Mouse (Mus musculus): ENCODE data around the gene Arsa. TPM values are rescaled to one million over a fixed set of nuclear protein-coding genes. Genes with fewer than 3 reads are reported as not detected.

Arsa gene
- polyA plus RNA-seq, 1 experiment from 2014 or later: 35.4 TPM

GRCm38 (mm10) chr15:89426716-89427115, 50.5 kb downstream of the Arsa start:
- Histone ChIP-seq H3K27ac (replicated peaks) (no peak overlapping the region), H3K9me3 (no peaks in the 10 kb centered on the region), H3K36me3 (peaks cover 22% of the 10 kb centered on the region), H3K9ac (no peak overlapping the region), H3K4me2 (no peak overlapping the region), H3K27me3 (no peaks in the 10 kb centered on the region), H3K4me1 (replicated peaks) (peaks cover 25% of the 10 kb centered on the region), H3K4me3 (no peak overlapping the region)
- ATAC-seq (ENCODE audit: low FRiP score, low read depth): no peak
- 90% methylated on average over 10 of the region's 10 CpGs for WGBS

GRCm38 (mm10) chr15:89425711-89426121, 51.5 kb downstream of the Arsa start, which contains the start of gene Cpt1b:
Gene Cpt1b, minus strand, starts transcription at chr15:89425863.
- ATAC-seq (ENCODE audit: low FRiP score, low read depth): no peak
- no peak within 1 kb of the TSS for H3K9ac ChIP-seq
- peaks cover 22% of the 10 kb centered on the region for H3K36me3 ChIP-seq
- no peak within 1 kb of the TSS for H3K4me2 ChIP-seq
- H3K27ac ChIP-seq (replicated peaks): no peak within 1 kb of the TSS
- H3K4me1 ChIP-seq (replicated peaks): peaks cover 15% of the 10 kb centered on the region
- H3K9me3 ChIP-seq: no peaks in the 10 kb centered on the region
- no peaks in the 10 kb centered on the region for H3K27me3 ChIP-seq
- H3K4me3 ChIP-seq: no peak within 1 kb of the TSS
- 44% methylated on average over 6 of the region's 6 CpGs for WGBS

GRCm38 (mm10) chr15:89424621-89425020, 52.6 kb downstream of the Arsa start:
- Histone ChIP-seq H3K9me3 (no peaks in the 10 kb centered on the region), H3K36me3 (peaks cover 32% of the 10 kb centered on the region), H3K9ac (no peak overlapping the region), H3K4me1 (replicated peaks) (peaks cover 10% of the 10 kb centered on the region), H3K4me2 (no peak overlapping the region), H3K27me3 (no peaks in the 10 kb centered on the region), H3K4me3 (no peak overlapping the region), H3K27ac (replicated peaks) (no peak overlapping the region)
- WGBS: 85% methylated on average over 8 of the region's 8 CpGs
- ATAC-seq (ENCODE audit: low FRiP score, low read depth): no peak

Other genes with a start within 250 kb of the Arsa start
- gene Sbf1, start 162.1 kb downstream of the Arsa start, polyA plus RNA-seq (2015; fragmentation: Nextera tagmentation; extraction: Ambion mirVana): 96.8 and 102 TPM in 2 replicates
- not detected in 2 replicates for gene Adm2, start 154.7 kb downstream of the Arsa start, polyA plus RNA-seq (2015; fragmentation: Nextera tagmentation; extraction: Ambion mirVana)
- gene Miox, start 143.0 kb downstream of the Arsa start, polyA plus RNA-seq (2015; fragmentation: Nextera tagmentation; extraction: Ambion mirVana): not detected in 2 replicates
- gene Lmf2, start 121.8 kb downstream of the Arsa start, polyA plus RNA-seq (2015; fragmentation: Nextera tagmentation; extraction: Ambion mirVana): 33.2 and 38.6 TPM in 2 replicates
- 113 and 120 TPM in 2 replicates for gene Ncaph2, start 121.7 kb downstream of the Arsa start, polyA plus RNA-seq (2015; fragmentation: Nextera tagmentation; extraction: Ambion mirVana)
- 17.1 and 17.8 TPM in 2 replicates for gene Sco2, start 103.6 kb downstream of the Arsa start, polyA plus RNA-seq (2015; fragmentation: Nextera tagmentation; extraction: Ambion mirVana)
- gene Tymp, start 100.4 kb downstream of the Arsa start, polyA plus RNA-seq (2015; fragmentation: Nextera tagmentation; extraction: Ambion mirVana): 1.8 and 2.6 TPM in 2 replicates
- 2.7 and 4.5 TPM in 2 replicates for gene Odf3b, start 98.1 kb downstream of the Arsa start, polyA plus RNA-seq (2015; fragmentation: Nextera tagmentation; extraction: Ambion mirVana)
- gene Klhdc7b, start 92.5 kb downstream of the Arsa start, polyA plus RNA-seq (2015; fragmentation: Nextera tagmentation; extraction: Ambion mirVana): 0.07 TPM in 1 of 2 replicates, not detected in the other
- not detected in 2 replicates for gene Syce3, start 66.9 kb downstream of the Arsa start, polyA plus RNA-seq (2015; fragmentation: Nextera tagmentation; extraction: Ambion mirVana)
- 0.97 and 1.2 TPM in 2 replicates for gene Cpt1b, start 51.6 kb downstream of the Arsa start, polyA plus RNA-seq (2015; fragmentation: Nextera tagmentation; extraction: Ambion mirVana)
- 6.2 and 7.2 TPM in 2 replicates for gene C730034F03Rik, start 47.8 kb downstream of the Arsa start, polyA plus RNA-seq (2015; fragmentation: Nextera tagmentation; extraction: Ambion mirVana)
- not detected in 2 replicates for gene Gm44502, start 47.7 kb downstream of the Arsa start, polyA plus RNA-seq (2015; fragmentation: Nextera tagmentation; extraction: Ambion mirVana)
- gene Chkb, start 47.5 kb downstream of the Arsa start, polyA plus RNA-seq (2015; fragmentation: Nextera tagmentation; extraction: Ambion mirVana): 89.8 and 91.9 TPM in 2 replicates
- gene Mapk8ip2, start 23.5 kb downstream of the Arsa start, polyA plus RNA-seq (2015; fragmentation: Nextera tagmentation; extraction: Ambion mirVana): 78.0 and 87.6 TPM in 2 replicates
- gene Shank3, start 22.2 kb upstream of the Arsa start, polyA plus RNA-seq (2015; fragmentation: Nextera tagmentation; extraction: Ambion mirVana): 9.6 and 11.2 TPM in 2 replicates
- 1.4 and 1.5 TPM in 2 replicates for gene Acr, start 90.9 kb upstream of the Arsa start, polyA plus RNA-seq (2015; fragmentation: Nextera tagmentation; extraction: Ambion mirVana)
- gene Rabl2, start 114.5 kb upstream of the Arsa start, polyA plus RNA-seq (2015; fragmentation: Nextera tagmentation; extraction: Ambion mirVana): 74.3 and 86.2 TPM in 2 replicates

Measured in hindbrain, embryonic 15.5 days (tissue).